Mouse (Mus musculus) ES-E14 (cell line): ENCODE data around the gene Hpgd.

Experiments
- HCFC1 ChIP-seq: IDR thresholded peaks from 2 replicates; pipeline ENCODE4 v1.6.1; 2012; ENCODE audit warnings: low read length, inconsistent platforms, borderline replicate concordance; ENCODE audit not compliant: insufficient read depth
- ZC3H11A ChIP-seq: IDR thresholded peaks from 2 replicates; pipeline ENCODE4 v1.6.1; 2012; ENCODE audit warnings: low read depth, mild to moderate bottlenecking, inconsistent platforms, low read length, borderline replicate concordance

- no peak for TF ChIP-seq HCFC1
- TF ChIP-seq ZC3H11A: no peak
Observed at GRCm38 (mm10) chr8:56299421-56299820, 5.0 kb downstream of the Hpgd start.
